Mouse (Mus musculus) stomach, embryonic 15.5 days (tissue): Measurements from ENCODE around the gene Mst1. TPM values are rescaled to one million over a fixed set of nuclear protein-coding genes. Genes with fewer than 3 reads are reported as not detected.

Source experiments
- ATAC-seq: fragments of 200-750 bp; cut with Nextera tagmentation; 2 replicates; pipeline ENCODE4 v1.8.0; 2017; ENCODE audit warnings: low read depth, moderate number of reproducible peaks, moderate TSS enrichment; ENCODE audit not compliant: insufficient read depth, low FRiP score
- H3K27ac ChIP-seq: fragments of 300-500 bp; sonication (generic); 2 replicates; pipeline ENCODE4 v1.5.1; 2015; ENCODE audit warnings: mild to moderate bottlenecking, inconsistent platforms
- H3K27me3 ChIP-seq: fragments of 300-500 bp; sonication (generic); replicated peaks from 2 replicates; pipeline ENCODE4 v1.6.1; 2015; ENCODE audit warnings: inconsistent platforms
- H3K36me3 ChIP-seq: fragments of 300-500 bp; sonication (generic); 2 replicates; pipeline ENCODE4 v1.6.1; 2015; ENCODE audit warnings: inconsistent platforms
- H3K4me1 ChIP-seq: fragments of 300-500 bp; sonication (generic); 2 replicates; pipeline ENCODE4 v1.6.1; 2015; ENCODE audit warnings: inconsistent platforms
- H3K4me2 ChIP-seq: fragments of 300-500 bp; sonication (generic); 2 replicates; pipeline ENCODE4 v1.6.1; 2015; ENCODE audit warnings: mild to moderate bottlenecking, inconsistent platforms
- H3K4me3 ChIP-seq: fragments of 300-500 bp; sonication (generic); replicated peaks from 2 replicates; pipeline ENCODE4 v1.5.1; 2015; ENCODE audit warnings: inconsistent platforms
- H3K9ac ChIP-seq: fragments of 300-500 bp; sonication (generic); 2 replicates; pipeline ENCODE4 v1.6.1; 2015; ENCODE audit warnings: inconsistent platforms
- H3K9me3 ChIP-seq: fragments of 300-500 bp; sonication (generic); 2 replicates; pipeline ENCODE4 v1.6.1; 2016; ENCODE audit warnings: inconsistent platforms
- WGBS: fragments of 180-500 bp; shearing (Covaris S2); methylation state at CpG from one replicate; pipeline ENCODE4 v1.1.7; 2015; 5-methylcytosine and 5-hydroxymethylcytosine counted together
- polyA plus RNA-seq: library from polyadenylated mRNA; unstranded; fragments of >200 nt; fragmentation: Nextera tagmentation; extraction: Ambion mirVana; gene quantifications from 2 replicates; pipeline ENCODE4 v1.2.1, GENCODE M21; 2015

Gene Mst1
- polyA plus RNA-seq, 1 experiment from 2014 or later: 7.9 TPM

GRCm38 (mm10) chr9:108085261-108085660 is 5.0 kb downstream of the Mst1 start:
- Histone ChIP-seq H3K27ac (no peak overlapping the region), H3K9me3 (no peaks in the 10 kb centered on the region), H3K36me3 (peaks cover 50% of the 10 kb centered on the region), H3K27me3 (peaks cover 19% of the 10 kb centered on the region), H3K4me2 (no peak overlapping the region), H3K4me3 (no peak overlapping the region), H3K9ac (no peak overlapping the region), H3K4me1 (0 out of 2 replicates have a peak, but pooled peaks cover 12% of the 10 kb centered on the region)
- 92% methylated on average over 4 of the region's 4 CpGs for WGBS
- ATAC-seq: no peak

- H3K36me3 ChIP-seq: peaks cover 59% of the 10 kb centered on the region
- peaks cover 12% of the 10 kb centered on the region for H3K4me1 ChIP-seq
- 94% methylated on average over 7 of the region's 7 CpGs for WGBS
- no peaks in the 10 kb centered on the region for H3K27me3 ChIP-seq
- no peaks in the 10 kb centered on the region for H3K9me3 ChIP-seq
- no peak for ATAC-seq
- H3K4me2 ChIP-seq: no peak overlapping the region
- H3K4me3 ChIP-seq: no peak overlapping the region
- H3K9ac ChIP-seq: no peak overlapping the region
- H3K27ac ChIP-seq: no peak overlapping the region
These were observed 10.4 kb downstream of the Mst1 start for GRCm38 (mm10) chr9:108090611-108091120.

GRCm38 (mm10) chr9:108093586-108093985 is 13.3 kb downstream of the Mst1 start:
- H3K27me3 ChIP-seq: no peaks in the 10 kb centered on the region
- no peaks in the 10 kb centered on the region for H3K9me3 ChIP-seq
- H3K36me3 ChIP-seq: peaks cover 33% of the 10 kb centered on the region
- peaks cover 22% of the 10 kb centered on the region for H3K4me1 ChIP-seq
- no peak for ATAC-seq
- peak overlapping the region; percentile 85 for H3K9ac ChIP-seq
- peak overlapping the region; percentile 89 for H3K27ac ChIP-seq
- H3K4me3 ChIP-seq: peak overlapping the region; percentile 92
- peak overlapping the region; percentile 97 for H3K4me2 ChIP-seq
- WGBS: 66% methylated on average over 10 of the region's 10 CpGs

GRCm38 (mm10) chr9:108094184-108094941 is 14.1 kb downstream of the Mst1 start, which contains the start of gene Apeh:
Apeh (minus strand) TSS chr9:108094606.
- peak within 1 kb of the TSS; percentile 97 for H3K4me2 ChIP-seq
- H3K4me3 ChIP-seq: peak within 1 kb of the TSS; percentile 92
- H3K27ac ChIP-seq: peak within 1 kb of the TSS; percentile 89
- H3K9me3 ChIP-seq: no peaks in the 10 kb centered on the region
- H3K27me3 ChIP-seq: no peaks in the 10 kb centered on the region
- peak; percentile 94 for ATAC-seq
- peaks cover 27% of the 10 kb centered on the region for H3K36me3 ChIP-seq
- under 1% methylated on average over 52 of the region's 52 CpGs for WGBS
- peaks cover 22% of the 10 kb centered on the region for H3K4me1 ChIP-seq
- peak within 1 kb of the TSS; percentile 85 for H3K9ac ChIP-seq

- Histone ChIP-seq H3K27ac (peak overlapping the region; percentile 89), H3K4me1 (peaks cover 22% of the 10 kb centered on the region), H3K36me3 (peaks cover 21% of the 10 kb centered on the region), H3K9me3 (no peaks in the 10 kb centered on the region), H3K4me3 (peak overlapping the region; percentile 92), H3K9ac (peak overlapping the region; percentile 42; the same call in 1 of the 2 replicates), H3K4me2 (peak overlapping the region; percentile 97), H3K27me3 (no peaks in the 10 kb centered on the region)
- peak; percentile 81 for ATAC-seq
- WGBS: 1% methylated on average over 16 of the region's 16 CpGs
These were observed 14.8 kb downstream of the Mst1 start for GRCm38 (mm10) chr9:108094998-108095411.

- Histone ChIP-seq H3K4me1 (peaks cover 22% of the 10 kb centered on the region), H3K9me3 (no peaks in the 10 kb centered on the region), H3K4me3 (peak overlapping the region; percentile 92), H3K27ac (peak overlapping the region; percentile 89), H3K27me3 (no peaks in the 10 kb centered on the region), H3K9ac (no peak overlapping the region), H3K4me2 (peak overlapping the region; percentile 97), H3K36me3 (peaks cover 16% of the 10 kb centered on the region; the same call in 1 of the 2 replicates)
- 7% methylated on average over 3 of the region's 3 CpGs for WGBS
- no peak for ATAC-seq
These were observed 15.3 kb downstream of the Mst1 start for GRCm38 (mm10) chr9:108095518-108095917.

- peak overlapping the region; percentile 6 for H3K27ac ChIP-seq
- H3K4me3 ChIP-seq: no peak overlapping the region
- H3K9ac ChIP-seq: no peak overlapping the region
- no peaks in the 10 kb centered on the region for H3K27me3 ChIP-seq
- peaks cover 22% of the 10 kb centered on the region for H3K4me1 ChIP-seq
- ATAC-seq: no peak
- H3K36me3 ChIP-seq: peaks cover 11% of the 10 kb centered on the region; the same call in 1 of the 2 replicates
- H3K9me3 ChIP-seq: no peaks in the 10 kb centered on the region
- WGBS: 47% methylated on average over 10 of the region's 10 CpGs
- H3K4me2 ChIP-seq: 0 out of 2 replicates have a peak overlapping the region, but pooled peaks have one; percentile 5
These were observed 15.9 kb downstream of the Mst1 start for GRCm38 (mm10) chr9:108095949-108096712.

GRCm38 (mm10) chr9:108099619-108100018 is 19.4 kb downstream of the Mst1 start:
- no peaks in the 10 kb centered on the region for H3K36me3 ChIP-seq
- no peak for ATAC-seq
- WGBS: 92% methylated on average over 8 of the region's 8 CpGs
- H3K4me2 ChIP-seq: no peak overlapping the region
- peaks cover 16% of the 10 kb centered on the region for H3K4me1 ChIP-seq
- H3K9me3 ChIP-seq: no peaks in the 10 kb centered on the region
- H3K4me3 ChIP-seq: no peak overlapping the region
- H3K9ac ChIP-seq: no peak overlapping the region
- no peak overlapping the region for H3K27ac ChIP-seq
- H3K27me3 ChIP-seq: no peaks in the 10 kb centered on the region

GRCm38 (mm10) chr9:108104766-108105548 is 24.7 kb downstream of the Mst1 start:
- Histone ChIP-seq H3K27me3 (no peaks in the 10 kb centered on the region), H3K4me1 (peaks cover 18% of the 10 kb centered on the region), H3K27ac (peak overlapping the region; percentile 58; the same call in 1 of the 2 replicates), H3K9me3 (no peaks in the 10 kb centered on the region), H3K36me3 (no peaks in the 10 kb centered on the region), H3K4me3 (peak overlapping the region; percentile 24), H3K4me2 (peak overlapping the region; percentile 44), H3K9ac (no peak overlapping the region)
- WGBS: 43% methylated on average over 31 of the region's 31 CpGs
- ATAC-seq: peak; percentile 82

- no peak for ATAC-seq
- Histone ChIP-seq H3K4me2 (peak overlapping the region; percentile 44; the same call in 1 of the 2 replicates), H3K4me1 (peaks cover 21% of the 10 kb centered on the region), H3K27me3 (no peaks in the 10 kb centered on the region), H3K4me3 (no peak overlapping the region; the same call in 1 of the 2 replicates), H3K36me3 (no peaks in the 10 kb centered on the region), H3K9ac (no peak overlapping the region), H3K9me3 (no peaks in the 10 kb centered on the region), H3K27ac (peak overlapping the region; percentile 58; the same call in 1 of the 2 replicates)
- 85% methylated on average over 12 of the region's 12 CpGs for WGBS
These were observed 25.3 kb downstream of the Mst1 start for GRCm38 (mm10) chr9:108105549-108105863.

GRCm38 (mm10) chr9:108106090-108106489 is 25.9 kb downstream of the Mst1 start:
- Histone ChIP-seq H3K9ac (no peak overlapping the region), H3K9me3 (no peaks in the 10 kb centered on the region), H3K36me3 (no peaks in the 10 kb centered on the region), H3K4me3 (no peak overlapping the region), H3K27ac (no peak overlapping the region), H3K4me1 (peaks cover 27% of the 10 kb centered on the region), H3K4me2 (no peak overlapping the region), H3K27me3 (no peaks in the 10 kb centered on the region)
- WGBS: 87% methylated on average over 23 of the region's 23 CpGs
- no peak for ATAC-seq
